Mouse (Mus musculus): Measurements from ENCODE around the gene Ncoa1.
"Not testable (repeated sequence)": the region's sequence is repeated elsewhere in the genome, so short reads cannot be mapped to it uniquely, and the experiment has no call there.

The Ncoa1 gene

DNA sequence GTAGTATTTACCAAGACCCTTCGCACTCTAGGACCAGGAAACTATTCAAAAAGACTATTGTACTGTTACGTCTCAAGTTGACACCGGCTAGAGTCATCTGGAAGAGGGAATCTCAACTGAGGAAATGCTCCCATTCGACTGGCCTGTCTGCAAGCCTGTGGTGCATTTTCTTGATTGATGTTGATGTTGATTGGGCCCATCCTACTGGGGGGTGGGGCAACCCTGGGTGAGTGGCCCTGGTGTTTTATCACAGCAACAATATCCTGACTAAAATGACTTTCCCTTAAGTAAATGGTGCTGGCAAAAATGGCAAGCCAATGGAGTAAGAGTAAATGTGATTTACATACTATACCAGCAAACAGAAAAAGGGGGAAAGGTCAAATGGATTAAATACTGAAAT lies 85.7 kb downstream of the Ncoa1 start:
- no peak for DNase-seq

DNA sequence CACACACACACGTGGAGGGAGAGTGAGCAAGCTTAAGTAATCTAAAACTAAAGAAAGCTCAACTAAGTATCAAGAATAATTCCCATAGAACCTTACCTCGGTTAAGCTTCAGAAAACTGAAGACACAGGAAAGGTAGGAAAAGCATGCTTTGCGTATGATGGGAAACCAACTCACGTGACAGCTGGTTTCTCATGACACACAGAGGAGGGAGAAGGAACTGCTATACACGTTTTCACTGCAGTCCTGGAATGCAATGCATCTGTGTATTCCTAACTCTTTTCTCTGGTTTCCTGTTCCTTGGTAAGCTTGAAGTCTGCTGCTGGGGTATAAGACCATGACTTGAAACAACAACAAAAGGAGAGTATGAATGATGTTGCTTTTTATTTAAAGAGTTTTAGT lies 86.3 kb downstream of the Ncoa1 start:
- no peak for DNase-seq

DNA sequence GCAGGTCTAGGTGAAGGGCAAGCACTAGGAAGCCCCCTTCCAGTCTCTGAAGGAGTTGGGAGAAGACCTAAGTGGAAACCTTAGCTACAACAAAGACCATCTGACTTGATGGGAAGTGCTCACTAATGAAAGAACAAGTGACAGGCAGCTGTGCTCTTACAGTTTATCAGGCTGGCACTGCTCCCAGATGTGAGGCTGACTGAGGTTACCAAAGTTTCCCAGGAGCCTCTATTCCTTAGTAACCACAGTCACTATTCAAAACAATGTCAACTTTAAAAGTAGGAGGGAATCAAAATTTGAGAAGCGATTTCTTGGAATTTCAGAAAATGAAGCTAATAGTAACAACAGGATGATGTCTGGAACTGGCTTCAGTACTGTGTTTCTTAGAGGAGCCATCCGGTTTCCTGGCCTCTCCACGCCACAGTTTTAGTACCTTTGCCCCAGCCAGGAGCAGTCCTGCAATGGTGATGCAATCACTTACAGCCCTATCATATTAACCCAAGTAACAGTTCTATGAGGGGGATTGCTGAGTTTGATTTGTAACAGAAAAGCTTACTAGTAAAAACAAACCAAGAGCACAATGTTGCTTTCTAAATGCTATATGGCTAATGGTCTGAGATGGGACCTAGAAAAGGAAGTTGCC lies 90.8 kb downstream of the Ncoa1 start:
- no peak for DNase-seq

DNA sequence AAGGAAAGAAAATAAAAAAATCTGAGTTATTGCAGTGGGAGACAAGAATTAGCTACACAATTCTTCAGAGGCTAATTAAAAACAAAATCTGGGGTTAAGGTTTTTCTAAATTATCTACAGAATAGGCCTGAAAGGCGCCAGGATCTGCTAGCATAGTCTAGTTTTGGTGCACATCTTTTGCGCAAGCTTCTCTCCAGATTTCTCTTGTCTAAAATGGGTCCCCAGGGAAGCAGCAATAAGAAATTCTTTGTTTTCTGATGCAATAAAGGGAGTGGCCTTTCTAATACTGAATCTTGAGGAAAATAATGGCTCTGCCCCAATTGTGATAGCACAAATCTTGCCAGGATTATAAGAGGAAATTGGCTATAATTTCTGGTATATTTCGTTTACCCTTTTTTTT lies 93.9 kb downstream of the Ncoa1 start:
- no peak for DNase-seq

GRCm38 (mm10) chr12:4379298-4379957 lies 97.6 kb downstream of the Ncoa1 start:
- no peak for DNase-seq

DNA sequence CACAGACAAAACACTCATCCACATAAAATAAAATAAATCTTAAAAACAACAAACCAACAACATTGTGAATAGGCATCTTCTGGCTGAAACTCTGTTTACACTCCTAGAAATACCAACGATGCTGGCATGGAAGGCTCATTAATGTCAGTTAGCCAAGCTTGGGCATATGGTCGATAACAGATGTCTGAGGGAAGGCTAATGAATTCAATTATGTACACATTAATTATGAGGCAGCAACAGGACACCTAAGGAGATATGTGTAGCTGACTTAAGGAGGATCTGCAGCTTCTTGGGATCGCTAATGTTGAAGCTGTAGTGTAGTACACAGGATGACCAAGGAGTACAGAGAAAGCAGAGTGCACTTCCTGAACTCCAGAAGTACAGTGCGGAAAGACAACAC lies 100.5 kb downstream of the Ncoa1 start:
- peak; percentile 36 for DNase-seq

- no peak for DNase-seq
Measured at GRCm38 (mm10) chr12:4374816-4375493, 102.0 kb downstream of the Ncoa1 start.

DNA sequence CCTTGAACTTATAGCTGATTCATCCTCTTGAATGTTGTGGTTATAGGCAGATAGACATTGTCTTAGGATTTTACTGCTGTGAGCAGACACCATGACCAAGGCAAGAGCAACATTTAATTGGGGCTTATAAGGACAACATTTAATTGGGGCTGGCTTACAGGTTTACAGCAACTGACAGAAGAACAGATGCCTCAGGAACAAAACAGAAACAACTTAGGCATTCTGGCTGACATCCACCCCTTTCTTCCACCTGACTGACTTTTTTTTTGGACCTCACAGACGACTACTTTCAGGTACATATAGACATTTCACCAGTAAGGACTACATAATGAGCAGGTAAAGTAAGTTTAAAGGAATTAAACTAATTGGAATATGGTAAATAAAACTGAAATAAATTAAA lies 105.6 kb downstream of the Ncoa1 start:
- peak; percentile 22 for DNase-seq

GRCm38 (mm10) chr12:4365951-4366350 lies 111.0 kb downstream of the Ncoa1 start:
- DNase-seq: no peak

DNA sequence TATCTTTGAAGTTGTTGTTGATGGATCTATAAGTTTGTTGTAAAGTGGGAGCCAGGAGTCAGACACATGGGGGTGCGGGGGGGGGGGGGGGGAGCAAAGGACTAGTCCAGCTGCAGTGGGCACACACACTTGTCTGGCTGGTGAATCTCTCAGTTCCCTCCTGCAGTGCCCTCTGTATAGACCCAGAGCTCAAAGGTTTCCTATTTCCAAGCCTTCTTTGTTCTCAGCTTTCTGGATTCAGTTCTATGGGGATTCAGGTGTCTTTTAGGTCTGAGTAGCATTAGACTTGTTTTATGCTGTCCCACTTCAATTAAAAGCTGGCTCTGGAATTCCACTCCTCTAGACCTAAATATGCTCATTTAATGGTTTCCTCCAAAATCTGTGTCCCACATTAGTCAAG lies 117.5 kb downstream of the Ncoa1 start:
- DNase-seq: no peak

- DNase-seq: not testable (repeated sequence)
Measured at GRCm38 (mm10) chr12:4358653-4359052, 118.3 kb downstream of the Ncoa1 start.

GRCm38 (mm10) chr12:4358100-4358499 lies 118.9 kb downstream of the Ncoa1 start:
- no peak for DNase-seq

DNA sequence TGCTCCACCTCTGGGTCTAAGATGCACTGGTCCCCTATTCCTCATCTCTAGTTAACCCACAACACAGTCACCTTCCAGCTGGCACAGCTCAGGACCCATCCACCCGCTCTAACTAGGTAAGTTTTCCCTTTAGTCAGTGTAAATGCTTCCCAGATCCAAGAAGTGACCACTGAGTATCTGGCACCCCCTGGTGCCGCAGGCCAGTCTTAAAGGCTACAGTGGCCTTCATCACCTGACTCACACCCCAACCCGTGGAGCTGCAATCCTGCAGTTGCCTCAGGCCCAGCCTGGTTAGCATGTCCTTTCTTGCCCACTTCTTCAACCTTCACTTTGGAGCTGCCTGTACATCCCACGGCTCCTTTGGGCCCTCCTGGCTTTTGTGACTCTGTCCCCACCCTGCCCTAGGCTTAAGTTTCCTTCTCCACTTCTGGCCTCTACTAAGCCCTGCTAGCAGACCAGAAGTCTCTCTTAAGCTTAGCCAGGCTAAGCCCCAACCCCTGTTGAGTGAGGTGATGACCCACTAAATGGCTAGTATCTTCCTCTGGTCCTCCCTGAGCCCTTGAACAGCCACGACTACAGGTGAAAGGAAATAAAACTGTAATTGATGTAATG lies 120.0 kb downstream of the Ncoa1 start:
- no peak for DNase-seq

DNA sequence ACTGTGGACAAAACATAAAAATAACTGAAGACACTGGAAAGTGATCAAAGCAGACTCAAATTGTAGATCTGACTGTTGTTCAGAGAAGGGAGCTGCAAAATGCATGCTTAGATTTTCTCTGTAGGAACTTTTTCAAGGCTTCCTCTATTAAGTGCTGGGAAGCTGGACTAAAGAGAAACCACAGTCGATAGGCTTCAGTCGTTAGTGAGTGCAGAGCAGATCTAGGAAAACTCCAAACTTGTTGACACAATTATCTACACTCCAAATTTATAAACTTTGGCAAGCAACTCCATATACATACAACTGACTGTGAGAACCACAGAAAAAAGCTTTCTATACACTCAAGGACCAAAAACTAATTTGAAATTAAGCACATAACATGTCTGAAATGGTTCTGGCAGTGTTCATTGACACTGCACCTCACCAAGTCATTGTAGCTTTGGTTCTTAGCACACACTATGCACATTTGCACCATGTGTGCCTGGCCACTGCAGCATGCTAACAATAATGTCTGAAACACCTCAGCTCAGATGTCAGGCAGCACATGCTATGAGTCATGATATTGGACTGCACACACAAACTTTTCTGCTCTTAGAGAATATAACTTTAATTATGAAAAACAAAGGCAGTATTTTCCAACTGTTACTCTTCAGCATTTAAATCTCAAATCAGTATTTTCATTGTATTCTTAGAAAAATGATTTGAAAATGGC lies 121.8 kb downstream of the Ncoa1 start:
- no peak for DNase-seq

- DNase-seq: no peak
Measured at GRCm38 (mm10) chr12:4343216-4343615, 133.8 kb downstream of the Ncoa1 start.

GRCm38 (mm10) chr12:4342087-4342486 lies 134.9 kb downstream of the Ncoa1 start:
- peak; percentile 14 for DNase-seq

DNA sequence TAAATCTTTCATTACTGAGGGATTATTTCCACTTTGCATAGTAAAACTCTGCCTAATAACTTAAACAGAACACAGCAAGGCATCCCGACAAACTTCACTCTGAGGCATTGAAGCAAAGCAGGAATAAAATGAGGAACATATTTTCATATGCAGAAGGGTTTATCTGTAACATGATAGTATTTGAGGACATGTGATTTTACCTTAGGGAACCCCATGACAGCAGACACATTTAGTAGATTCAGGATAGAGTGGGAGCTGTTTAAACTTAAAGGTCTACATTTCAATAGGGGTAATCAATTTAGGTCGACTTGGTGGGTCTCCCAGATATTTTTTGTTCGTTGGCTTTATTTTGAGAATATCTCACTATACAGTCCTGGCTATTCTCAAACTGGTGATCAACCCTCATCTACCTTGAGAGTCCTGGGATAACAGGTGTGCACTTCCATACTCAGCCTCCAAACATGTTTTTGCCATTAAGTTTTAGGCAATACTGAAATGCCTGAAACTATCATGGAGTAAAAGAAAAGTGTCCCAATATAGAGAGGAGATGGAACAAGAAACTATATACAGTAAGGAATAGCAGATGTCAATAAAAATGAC lies 136.6 kb downstream of the Ncoa1 start:
- no peak for DNase-seq

GRCm38 (mm10) chr12:4323604-4324003 lies 153.4 kb downstream of the Ncoa1 start:
- no peak for DNase-seq

DNA sequence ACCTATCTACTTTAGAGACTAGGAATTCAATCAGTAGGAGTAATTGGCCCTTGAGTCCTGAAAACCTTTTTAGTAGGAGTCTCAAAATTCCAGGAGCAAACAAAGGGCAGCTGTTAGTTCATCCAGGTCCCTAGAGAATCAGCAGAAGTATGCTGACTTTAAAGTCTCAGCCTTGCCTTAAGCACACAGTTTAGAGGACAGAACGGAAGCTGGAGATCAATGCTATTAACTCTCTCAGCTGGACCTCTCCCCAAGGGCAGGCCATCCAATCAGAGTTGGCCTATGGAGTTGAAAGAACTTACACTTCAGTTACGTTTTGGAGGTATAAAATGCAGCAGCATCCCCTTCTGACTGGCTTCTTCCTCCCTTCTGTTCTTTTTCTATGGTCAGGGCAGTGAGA lies 154.8 kb downstream of the Ncoa1 start:
- no peak for DNase-seq

DNA sequence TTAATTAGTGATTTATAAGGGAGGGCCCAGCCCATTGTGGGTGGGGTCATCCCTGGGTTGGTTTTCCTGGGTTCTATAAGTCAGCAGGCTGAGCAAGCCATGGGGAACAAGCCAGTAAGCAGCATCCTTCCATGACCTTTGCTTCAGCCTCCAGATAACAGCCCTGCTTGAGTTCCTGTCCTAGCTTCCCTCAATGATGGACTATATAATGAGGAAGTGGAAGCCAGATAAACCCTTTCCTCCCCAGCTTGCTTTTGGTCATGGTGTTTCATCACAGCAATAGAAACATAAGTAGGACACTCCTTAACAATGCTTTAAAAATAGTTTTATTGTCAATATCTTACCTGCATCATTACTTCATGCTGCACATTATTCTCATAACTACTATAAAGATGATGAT lies 163.2 kb downstream of the Ncoa1 start:
- DNase-seq: no peak

- DNase-seq: no peak
Measured at GRCm38 (mm10) chr12:4306712-4307313, 170.2 kb downstream of the Ncoa1 start.

DNA sequence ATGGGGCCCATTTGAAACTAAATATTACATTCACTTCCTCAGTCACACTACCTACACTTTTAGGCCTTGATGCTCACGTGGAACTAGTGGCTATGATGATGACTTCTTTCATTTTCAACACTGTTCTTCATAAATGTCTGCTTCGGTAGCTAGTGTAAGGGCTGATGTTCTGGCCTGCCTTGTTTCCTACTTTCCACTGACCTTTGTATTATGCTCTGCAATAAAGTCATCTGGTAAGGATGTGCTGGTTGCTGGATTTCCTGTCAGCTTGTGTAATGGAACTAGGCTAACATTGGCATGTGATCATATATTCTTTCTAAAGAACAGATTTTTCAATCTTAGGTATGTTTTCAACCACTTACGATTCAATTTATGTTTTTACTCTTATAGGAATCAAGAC lies 177.7 kb downstream of the Ncoa1 start:
- DNase-seq: no peak
